ENCODE assay signal across 8 mouse cellular contexts in genomic region chr8:56294373-56294877, GRCm38 (mm10). TPM values are rescaled to one million over a fixed set of nuclear protein-coding genes. Genes with fewer than 3 reads are reported as not detected.
DNase-seq lines count a peak whose midpoint lies in the region; ATAC-seq and TF ChIP-seq lines count a peak whose summit lies in the region.

Hpgd (plus strand) TSS chr8:56294585.

- intact Hi-C loops in heart, adult 2 months (cut with DNase I): no loop called here

- H3K27ac ChIP-seq in embryonic facial prominence, embryonic 12.5 days: no peak within 1 kb of the TSS
- H3K27ac ChIP-seq in heart, adult 2 months: peak within 1 kb of the TSS; percentile 40
- H3K27ac ChIP-seq in liver, embryonic 14.5 days: no peak within 1 kb of the TSS

- no peaks in the 10 kb centered on the region for H3K9me3 ChIP-seq in embryonic facial prominence, embryonic 12.5 days
- no peaks in the 10 kb centered on the region for H3K9me3 ChIP-seq in liver, embryonic 14.5 days (ENCODE audit: control insufficient read depth, low read length)

- peak; percentile 3 for DNase-seq in cerebellum, postnatal 36 days
- no peak for DNase-seq in cerebellum, adult 8-10 months
- peak; percentile 65 to 68 for DNase-seq in heart, adult 2 months
- peak; percentile 31 to 41 for DNase-seq in kidney, adult 8-10 months
- no peak for DNase-seq in liver, embryonic 14.5 days (ENCODE audit: low read depth in 3 of 3, low spot score in 3 of 3)
- DNase-seq in neural tube, embryonic 10.5 days (ENCODE audit: extremely low spot score, low spot score): peak; percentile 58
- DNase-seq in urinary bladder, postnatal 10 days (ENCODE audit: low spot score): peak; percentile 24

- peak within 1 kb of the TSS; percentile 83 for H3K4me2 ChIP-seq in embryonic facial prominence, embryonic 12.5 days (replicated peaks)
- H3K4me2 ChIP-seq in liver, embryonic 14.5 days (ENCODE audit: low read depth): peak within 1 kb of the TSS; percentile 54

- no peak for TF ChIP-seq EP300 in heart, adult 2 months (IDR thresholded peaks at IDR 0.05; ENCODE audit: insufficient read depth, low read depth, low read length)
- TF ChIP-seq EP300 in liver, embryonic 14.5 days (IDR thresholded peaks at IDR 0.05; ENCODE audit: low read depth): no peak

- peak; percentile 43; the same call in 1 of the 2 replicates for TF ChIP-seq POLR2A in heart, adult 2 months (IDR thresholded peaks at IDR 0.05; ENCODE audit: insufficient read depth, low read depth, low read length)

- no peaks in the 10 kb centered on the region for H3K36me3 ChIP-seq in embryonic facial prominence, embryonic 12.5 days
- H3K36me3 ChIP-seq in heart, adult 2 months (ENCODE audit: control insufficient read depth, insufficient read depth, low read length): no peaks in the 10 kb centered on the region
- no peaks in the 10 kb centered on the region for H3K36me3 ChIP-seq in liver, embryonic 14.5 days (replicated peaks; ENCODE audit: control insufficient read depth, insufficient read depth, low read depth)

- WGBS in embryonic facial prominence, embryonic 12.5 days: under 1% methylated on average over 33 of the region's 33 CpGs
- 2% methylated on average over 33 of the region's 33 CpGs for WGBS in heart, adult 2 months
- under 1% methylated on average over 33 of the region's 33 CpGs for WGBS in liver, embryonic 14.5 days (ENCODE audit: insufficient replicate concordance)

- no peaks in the 10 kb centered on the region for H3K79me2 ChIP-seq in heart, adult 2 months (replicated peaks; ENCODE audit: control insufficient read depth, insufficient read depth, low read length)

- H3K4me1 ChIP-seq in embryonic facial prominence, embryonic 12.5 days: 0 out of 2 replicates have a peak, but pooled peaks cover 3% of the 10 kb centered on the region
- H3K4me1 ChIP-seq in heart, adult 2 months (ENCODE audit: control insufficient read depth, insufficient read depth, low read length): peaks cover 4% of the 10 kb centered on the region
- 0 out of 4 replicates have a peak, but pooled peaks cover 0 to 7% of the 10 kb centered on the region in 2 experiments for H3K4me1 ChIP-seq in liver, embryonic 14.5 days (replicated peaks; ENCODE audit: control insufficient read depth in 2 of 2, insufficient read depth in 2 of 2, low read length in 1 of 2)

- peak; percentile 80; the same call in 1 of the 2 replicates for ATAC-seq in embryonic facial prominence, embryonic 12.5 days (ENCODE audit: insufficient number of reproducible peaks, insufficient read depth, low FRiP score, low TSS enrichment)
- peak; percentile 65; the same call in 1 of the 2 replicates for ATAC-seq in liver, embryonic 14.5 days (ENCODE audit: insufficient read depth)

- no peak for TF ChIP-seq CTCF in heart, adult 2 months (IDR thresholded peaks at IDR 0.05)
- no peak for TF ChIP-seq CTCF in liver, embryonic 14.5 days (IDR thresholded peaks at IDR 0.05; ENCODE audit: low read depth)

- peak within 1 kb of the TSS; percentile 64 for H3K9ac ChIP-seq in embryonic facial prominence, embryonic 12.5 days
- H3K9ac ChIP-seq in heart, adult 2 months (ENCODE audit: low read depth, low read length): peak within 1 kb of the TSS; percentile 82
- H3K9ac ChIP-seq in liver, embryonic 14.5 days (replicated peaks): no peak within 1 kb of the TSS

- H3K27me3 ChIP-seq in embryonic facial prominence, embryonic 12.5 days: 0 out of 2 replicates have a peak, but pooled peaks cover 3% of the 10 kb centered on the region
- no peaks in the 10 kb centered on the region; the same call in 1 of the 2 replicates for H3K27me3 ChIP-seq in heart, adult 2 months (ENCODE audit: control insufficient read depth, insufficient read depth, low read length)
- no peaks in the 10 kb centered on the region for H3K27me3 ChIP-seq in liver, embryonic 14.5 days (ENCODE audit: control insufficient read depth, insufficient read depth, low read length)

- H3K4me3 ChIP-seq in embryonic facial prominence, embryonic 12.5 days: peak within 1 kb of the TSS; percentile 54
- H3K4me3 ChIP-seq in heart, adult 2 months: peak within 1 kb of the TSS; percentile 45
- H3K4me3 ChIP-seq in liver, embryonic 14.5 days (ENCODE audit: insufficient read depth in 1 of 2, low read depth in 2 of 2, low read length in 2 of 2): peak within 1 kb of the TSS; percentile 40 to 41

RNA-seq across cellular contexts. Expression of gene Hpgd, which starts in this region (rescaled TPM):
- 46.1 and 57.6 TPM in 2 replicates for polyA plus RNA-seq in embryonic facial prominence, embryonic 12.5 days (2016; fragmentation: Nextera tagmentation; extraction: Ambion mirVana)
- total RNA-seq in heart, adult 2 months (2021): 1 to 10 TPM; 6.5 to 6.9 TPM
- polyA plus RNA-seq in heart, adult 2 months (2012; rRNA removed): 5.2 and 7.3 TPM in 2 replicates
- polyA plus RNA-seq in liver, embryonic 14.5 days (2012; rRNA removed): 6.0 and 9.2 TPM in 2 replicates
- polyA plus RNA-seq in liver, embryonic 14.5 days (2014; fragmentation: Nextera tagmentation; extraction: Ambion mirVana): 20.3 and 22.0 TPM in 2 replicates

Comparison
In these comparisons a context has a peak if more than half of its experiments do, and no peak if none do; other contexts are left out.
1. DNase-seq: peak in cerebellum, postnatal 36 days (2 of 2), heart, adult 2 months (2 of 2), kidney, adult 8-10 months (2 of 2), neural tube, embryonic 10.5 days (single experiment) and urinary bladder, postnatal 10 days (single experiment); none in cerebellum, adult 8-10 months (single experiment) and liver, embryonic 14.5 days (0 of 3).
2. Peak in every context shown above with its lines, with median percentiles within 50 percentile points of each other: H3K4me3 ChIP-seq.